Mouse (Mus musculus) induced T-regulatory cell, adult 2 months (primary cell): ENCODE data around the gene Akt2.

Experiments used
- DNase-seq: peaks from one replicate; pipeline ENCODE4 v3.0.0-alpha.2; 2012; ENCODE audit warnings: low read depth

Gene Akt2

GRCm38 (mm10) chr7:27590088-27590487, 1.3 kb upstream of the Akt2 start:
- peak; percentile 7 for DNase-seq

DNA sequence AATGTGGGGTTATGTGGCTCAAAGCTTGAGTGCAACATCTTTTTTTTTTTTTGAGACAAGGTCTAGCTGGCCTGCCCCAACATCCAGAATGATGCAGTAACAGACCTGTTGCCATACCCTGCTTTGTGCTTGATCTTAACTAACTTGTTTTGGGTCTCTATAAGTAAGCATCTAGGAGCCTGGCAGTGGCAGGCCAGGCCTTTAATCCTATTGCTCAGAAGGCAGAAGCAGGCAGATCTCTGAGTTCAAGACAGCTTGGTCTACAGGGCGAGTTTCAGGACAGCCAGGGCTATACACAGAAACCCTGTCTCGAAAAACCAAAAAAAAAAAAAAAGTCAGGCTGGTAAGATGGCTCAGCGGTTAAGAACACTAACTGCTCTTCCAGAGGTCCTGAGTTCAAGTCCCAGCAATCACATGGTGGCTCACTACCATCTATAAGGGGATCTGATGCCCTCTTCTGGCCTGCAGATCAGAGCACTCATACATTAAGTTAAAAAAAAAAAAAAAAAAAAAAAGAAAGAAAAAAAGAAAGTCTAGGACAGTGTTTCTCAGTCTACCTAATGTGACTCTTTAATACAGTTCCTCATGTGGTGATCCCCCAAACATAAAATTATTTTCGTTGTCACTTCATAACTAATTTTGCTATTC, 662 bp upstream of the Akt2 start:
- no peak for DNase-seq

- DNase-seq: peak; percentile 83
Measured at GRCm38 (mm10) chr7:27592217-27592929, 1.0 kb downstream of the Akt2 start.

DNA sequence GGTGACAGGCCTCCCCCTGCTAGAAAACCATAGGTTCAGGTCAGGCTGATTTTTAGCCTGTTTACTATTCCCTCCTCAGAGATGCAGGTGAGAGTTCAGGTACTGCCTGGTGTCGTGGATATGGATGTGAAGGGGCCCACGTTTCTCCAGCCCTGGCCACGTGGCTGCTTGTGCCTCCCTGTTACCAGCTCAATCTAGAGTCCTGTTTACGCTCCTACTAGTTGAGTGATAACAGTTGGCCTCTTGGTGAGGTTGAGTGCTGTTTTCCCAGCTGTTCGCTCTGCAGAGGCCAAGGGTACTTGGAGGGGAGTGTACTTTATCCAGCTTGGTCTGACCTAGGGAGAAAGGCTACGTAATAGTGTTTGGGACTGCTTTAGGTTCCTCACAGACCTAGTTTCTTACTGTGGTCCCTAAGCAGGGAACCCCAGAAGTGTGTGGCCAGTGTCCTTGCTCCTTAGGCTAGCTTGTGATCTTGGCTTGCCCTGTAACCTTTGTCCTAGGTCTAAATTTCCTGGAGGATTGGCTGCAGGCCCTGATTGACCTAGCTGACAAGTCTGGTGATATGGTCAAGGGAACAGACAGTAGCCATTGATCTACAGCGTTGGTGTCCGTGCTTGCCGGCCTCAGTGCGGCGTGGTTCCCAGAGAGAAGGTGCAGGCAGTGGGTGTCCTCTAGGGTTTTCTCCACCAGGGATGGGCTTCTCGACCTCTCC, 1.7 kb downstream of the Akt2 start:
- no peak for DNase-seq

DNA sequence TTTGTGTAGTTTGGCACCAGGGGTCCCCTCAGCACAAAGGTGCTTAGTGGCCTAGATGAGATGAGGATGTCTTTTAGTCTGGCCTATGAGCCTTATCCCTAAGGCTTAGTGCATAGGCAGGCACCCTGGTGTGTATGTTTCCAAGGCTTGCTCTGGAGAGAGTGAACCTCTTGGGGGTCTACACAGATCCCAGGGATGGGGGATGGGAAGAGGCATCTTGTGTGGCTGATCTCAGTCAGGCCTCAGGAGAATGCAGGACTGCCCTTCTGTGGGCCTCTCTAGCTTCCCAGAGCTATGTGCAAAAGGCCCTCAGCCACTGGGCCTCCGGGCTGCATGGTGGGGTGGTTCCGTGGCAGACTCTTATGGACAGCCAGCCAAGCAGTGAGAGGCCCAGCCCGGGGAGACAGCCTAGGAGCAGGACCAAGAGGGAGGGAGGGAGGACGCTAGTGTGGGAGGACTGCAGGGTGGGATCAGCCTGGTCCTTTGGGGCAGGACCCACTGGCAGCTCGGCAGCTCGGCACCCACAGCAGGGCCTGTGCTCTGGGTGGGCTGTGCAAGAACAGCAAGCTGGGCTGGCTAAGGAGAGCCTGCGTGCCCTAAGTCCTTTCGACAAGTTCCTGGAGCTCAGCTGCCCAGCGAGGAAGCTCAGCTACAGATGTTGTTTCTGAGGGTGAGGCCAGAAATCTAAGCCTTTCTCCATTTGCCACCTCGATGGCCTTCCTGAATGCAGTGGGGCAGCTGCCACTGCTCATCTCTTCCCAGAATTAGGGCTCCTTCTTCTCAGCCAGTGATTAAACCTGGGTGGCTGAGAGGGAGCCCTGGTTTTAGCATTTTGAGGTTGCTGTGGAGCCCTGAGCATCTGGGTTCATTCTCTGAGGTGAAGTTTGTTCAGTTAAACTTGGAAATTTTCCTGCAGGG, 5.5 kb downstream of the Akt2 start:
- DNase-seq: no peak

GRCm38 (mm10) chr7:27598053-27598452, 6.7 kb downstream of the Akt2 start:
- DNase-seq: no peak

- no peak for DNase-seq
Measured at GRCm38 (mm10) chr7:27601628-27602027, 10.3 kb downstream of the Akt2 start.

- DNase-seq: no peak
Measured at GRCm38 (mm10) chr7:27602161-27602560, 10.8 kb downstream of the Akt2 start.

DNA sequence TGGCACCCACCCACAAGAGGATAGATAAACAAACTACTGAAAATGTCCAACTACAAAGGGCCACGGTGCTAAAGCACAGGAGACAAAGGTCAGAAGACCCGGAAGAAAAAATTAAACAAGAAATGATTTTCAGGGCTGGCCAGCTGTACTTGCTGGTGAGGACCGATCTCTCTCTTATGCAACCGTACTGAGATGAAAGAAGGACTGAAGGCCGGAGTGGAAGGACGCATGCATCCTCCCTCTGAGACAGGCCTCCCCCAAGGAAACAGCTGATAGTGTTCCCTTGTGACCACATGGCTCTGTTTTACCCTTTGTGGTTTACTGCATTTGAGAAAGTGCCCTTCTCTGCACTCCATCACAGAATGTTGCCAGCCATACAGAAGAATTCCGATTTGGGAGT, 11.5 kb downstream of the Akt2 start:
- DNase-seq: no peak

DNA sequence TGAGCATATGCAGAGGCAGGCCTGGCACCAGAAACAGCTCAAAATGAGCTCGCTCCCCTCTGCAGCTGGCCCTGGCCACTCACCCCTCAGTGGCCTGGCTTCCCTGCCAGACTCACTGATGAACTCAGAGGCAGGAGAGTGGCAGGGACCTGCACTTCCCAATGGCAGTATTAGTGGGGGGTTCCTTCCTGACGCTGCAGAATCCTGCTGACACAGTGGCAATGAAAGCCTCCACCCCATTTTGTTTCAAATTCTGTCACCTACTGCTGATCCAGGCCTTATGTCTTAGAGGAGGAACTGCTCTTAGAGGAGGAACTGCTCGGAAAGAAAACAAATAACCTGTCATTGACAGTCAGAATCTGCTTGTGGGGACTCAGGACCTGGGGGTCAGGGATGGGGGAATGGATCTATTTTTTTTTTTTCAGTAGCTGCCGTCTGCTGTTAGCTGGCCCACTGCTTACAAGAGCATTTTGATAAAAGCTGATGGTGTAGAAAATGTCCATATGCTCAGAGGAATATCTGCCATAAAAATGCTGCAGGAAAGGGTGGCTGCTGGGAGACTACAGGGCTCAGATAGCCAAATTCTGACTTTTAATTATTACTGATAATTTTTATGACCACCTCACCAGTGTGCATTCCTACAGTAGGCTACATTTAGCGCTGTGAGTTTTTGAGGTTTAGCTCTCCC, 13.5 kb downstream of the Akt2 start:
- no peak for DNase-seq

DNA sequence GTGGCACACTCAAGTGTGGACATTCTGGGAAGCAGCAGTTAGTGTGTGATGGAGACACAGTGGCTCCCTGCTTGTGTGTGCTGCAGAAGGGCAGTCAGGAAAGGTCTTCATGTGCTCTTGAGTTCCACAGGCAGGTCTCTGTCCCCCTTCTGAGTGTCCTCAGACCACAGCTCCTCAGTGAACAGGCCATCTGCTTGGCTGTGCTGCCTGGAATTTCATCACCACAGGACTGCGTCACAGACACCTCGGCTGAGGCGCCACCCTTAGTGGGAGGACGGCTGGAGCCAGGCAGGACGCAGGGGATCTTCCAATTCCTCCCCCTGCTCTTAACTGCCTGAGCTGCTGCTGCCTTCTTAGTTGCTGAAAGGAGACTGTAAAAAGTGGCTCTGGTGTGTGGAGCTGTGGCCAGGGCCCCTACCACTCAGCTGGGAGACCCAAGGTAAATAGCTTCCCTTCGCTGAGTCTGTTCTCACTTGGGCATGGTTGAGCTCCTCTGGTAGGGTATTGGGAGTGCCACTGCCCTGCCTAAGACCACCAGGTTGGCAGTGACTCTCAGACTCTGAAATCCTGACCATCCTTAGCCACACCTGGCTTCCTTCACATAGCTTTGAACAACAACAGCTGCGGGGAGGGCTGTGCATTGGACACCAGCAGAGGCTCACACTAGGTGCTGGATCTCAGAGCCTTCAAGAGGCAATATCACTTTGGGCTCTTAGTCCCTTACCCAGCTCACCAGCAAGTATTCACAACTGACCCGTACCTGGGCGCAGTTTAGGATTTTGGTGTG, 14.3 kb downstream of the Akt2 start:
- DNase-seq: no peak

DNA sequence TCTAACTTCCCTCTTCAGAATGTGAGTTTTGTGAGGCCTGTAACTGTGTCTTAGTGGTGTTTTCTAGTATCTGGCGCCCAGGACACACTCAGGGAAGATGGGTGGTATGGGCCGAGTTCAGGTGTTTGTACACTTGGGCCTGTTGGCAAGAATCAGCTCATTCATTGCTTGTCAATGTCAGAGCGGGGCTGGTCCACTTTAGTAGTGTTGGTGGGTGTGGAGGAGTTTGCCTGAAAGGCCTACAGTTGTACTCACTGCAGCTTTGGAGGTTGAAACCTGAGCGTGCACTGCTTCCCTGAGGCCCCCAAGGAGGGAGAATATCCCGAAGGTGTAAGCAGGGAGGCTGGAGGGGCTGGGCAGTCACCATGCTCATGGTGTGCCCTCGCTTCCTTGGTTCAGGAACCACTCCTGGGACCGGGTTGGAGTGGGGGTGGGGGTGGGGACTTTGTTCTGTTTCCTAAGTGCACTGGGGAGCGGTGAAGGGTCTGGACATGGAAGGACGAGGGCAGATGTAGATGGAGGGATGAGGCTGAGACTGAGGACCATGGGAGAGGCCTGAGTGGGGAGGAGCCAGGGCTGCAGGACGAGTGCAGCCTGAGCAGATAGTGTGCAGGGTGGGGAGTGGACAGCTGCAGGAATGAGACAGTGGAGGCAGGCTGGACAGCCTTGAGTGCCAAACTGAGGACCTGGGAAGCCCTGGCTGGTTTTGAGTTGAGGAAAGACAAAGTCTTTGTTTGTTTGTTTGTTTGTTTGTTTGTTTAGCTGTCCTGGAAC, 15.3 kb downstream of the Akt2 start:
- DNase-seq: no peak

DNA sequence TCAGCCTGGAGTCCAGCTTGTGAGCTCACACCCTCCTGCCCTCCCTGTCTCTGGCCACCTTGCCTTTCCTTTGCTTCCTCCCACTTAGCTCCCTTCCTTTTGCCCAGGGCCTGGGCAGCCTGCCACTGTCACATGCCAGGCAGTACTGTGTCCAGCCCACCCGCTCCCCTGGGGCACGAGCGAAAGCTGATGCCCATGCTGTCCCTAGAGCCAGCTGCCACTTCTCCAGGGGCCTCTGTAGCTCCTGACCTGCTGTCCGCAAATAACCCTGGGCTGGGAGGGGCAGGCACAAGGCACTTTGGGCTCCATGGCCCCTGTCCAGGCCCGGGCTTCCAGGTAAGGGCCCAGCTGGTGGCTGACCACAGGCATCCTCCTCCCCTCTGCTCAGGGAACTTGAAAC, 16.2 kb downstream of the Akt2 start:
- no peak for DNase-seq

- no peak for DNase-seq
Measured at GRCm38 (mm10) chr7:27608130-27608529, 16.8 kb downstream of the Akt2 start.

GRCm38 (mm10) chr7:27609285-27609684, 17.9 kb downstream of the Akt2 start:
- no peak for DNase-seq

DNA sequence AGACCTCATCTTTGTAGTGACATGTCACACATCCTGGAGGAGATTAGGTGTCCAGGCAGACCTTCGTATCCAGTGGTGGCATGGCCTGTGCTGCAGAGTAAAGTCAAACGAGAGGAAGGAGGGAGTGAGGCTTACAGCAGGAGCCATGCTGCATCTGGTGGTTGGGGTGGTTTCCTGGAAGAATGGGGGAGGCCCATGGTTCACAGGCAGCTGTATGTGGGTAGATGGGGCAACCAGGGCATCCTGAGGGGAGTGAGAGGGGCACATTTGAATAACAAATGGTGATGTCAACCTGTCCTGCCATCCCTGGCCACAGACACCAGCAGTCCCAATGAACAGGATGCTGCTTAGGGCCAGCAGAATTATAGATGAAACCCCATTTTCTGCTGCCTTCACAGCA, 18.3 kb downstream of the Akt2 start:
- DNase-seq: peak; percentile 15

- DNase-seq: no peak
Measured at GRCm38 (mm10) chr7:27610370-27610769, 19.0 kb downstream of the Akt2 start.

DNA sequence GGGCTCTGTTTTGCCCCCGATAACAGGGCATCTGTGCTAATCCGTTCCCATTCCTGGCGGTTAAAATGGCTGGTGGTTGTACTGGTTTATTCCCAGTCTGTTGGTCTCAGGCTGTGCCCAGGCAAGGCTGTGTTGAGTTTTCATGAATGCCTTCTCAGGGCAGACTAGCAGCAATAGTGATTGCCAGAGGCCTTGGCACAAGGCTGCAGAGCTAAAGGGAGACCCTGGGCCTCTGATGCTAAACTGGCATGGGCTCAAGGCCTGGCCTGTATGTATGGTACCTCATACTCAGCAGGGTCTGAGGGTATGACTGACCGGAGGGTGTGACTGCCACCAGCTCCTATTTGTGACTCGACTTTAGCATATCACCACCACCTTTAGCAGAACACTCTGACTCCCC, 19.5 kb downstream of the Akt2 start:
- DNase-seq: no peak

- no peak for DNase-seq
Measured at GRCm38 (mm10) chr7:27612940-27613339, 21.6 kb downstream of the Akt2 start.
